Mouse (Mus musculus) forelimb bud, embryonic 11.5 days (tissue): Measurements from ENCODE around the gene Ryr1.
"Not testable (repeated sequence)": the region's sequence is repeated elsewhere in the genome, so short reads cannot be mapped to it uniquely, and the experiment has no call there.

ENCODE experiments used
- DNase-seq: peaks from one replicate; pipeline ENCODE4 v3.0.0-alpha.2; 2012; ENCODE audit warnings: low read depth, low spot score

Ryr1 gene

GRCm38 (mm10) chr7:29084411-29084810 lies 40.6 kb downstream of the Ryr1 start:
- DNase-seq: no peak

GRCm38 (mm10) chr7:29079419-29079950 lies 45.5 kb downstream of the Ryr1 start:
- no peak for DNase-seq

GRCm38 (mm10) chr7:29076977-29077376 lies 48.0 kb downstream of the Ryr1 start:
- DNase-seq: no peak

GRCm38 (mm10) chr7:29075208-29075607 lies 49.8 kb downstream of the Ryr1 start:
- DNase-seq: no peak

GRCm38 (mm10) chr7:29072689-29073088 lies 52.3 kb downstream of the Ryr1 start:
- peak; percentile 26 for DNase-seq

GRCm38 (mm10) chr7:29071169-29071891 lies 53.6 kb downstream of the Ryr1 start:
- DNase-seq: peak; percentile 46

- no peak for DNase-seq
Observed at GRCm38 (mm10) chr7:29070364-29071168, 54.4 kb downstream of the Ryr1 start.

- peak; percentile 29 for DNase-seq
Observed at GRCm38 (mm10) chr7:29067758-29068157, 57.2 kb downstream of the Ryr1 start.

- DNase-seq: not testable (repeated sequence)
Observed at GRCm38 (mm10) chr7:29063476-29063875, 61.5 kb downstream of the Ryr1 start.

- peak; percentile 67 for DNase-seq
Observed at GRCm38 (mm10) chr7:29061522-29062037, 63.4 kb downstream of the Ryr1 start.

- DNase-seq: no peak
Observed at GRCm38 (mm10) chr7:29059445-29059844, 65.5 kb downstream of the Ryr1 start.

- DNase-seq: no peak
Observed at GRCm38 (mm10) chr7:29052821-29053220, 72.2 kb downstream of the Ryr1 start.

- DNase-seq: peak; percentile 59
Observed at GRCm38 (mm10) chr7:29050797-29051196, 74.2 kb downstream of the Ryr1 start.

- no peak for DNase-seq
Observed at GRCm38 (mm10) chr7:29048615-29049014, 76.4 kb downstream of the Ryr1 start.

GRCm38 (mm10) chr7:29048070-29048469 lies 76.9 kb downstream of the Ryr1 start:
- no peak for DNase-seq

- DNase-seq: no peak
Observed at GRCm38 (mm10) chr7:29046533-29046932, 78.4 kb downstream of the Ryr1 start.

GRCm38 (mm10) chr7:29044302-29044701 lies 80.7 kb downstream of the Ryr1 start:
- DNase-seq: peak; percentile 31

- no peak for DNase-seq
Observed at GRCm38 (mm10) chr7:29043674-29044057, 81.3 kb downstream of the Ryr1 start.

- DNase-seq: no peak
Observed at GRCm38 (mm10) chr7:29043016-29043673, 81.8 kb downstream of the Ryr1 start.

GRCm38 (mm10) chr7:29041194-29041593 lies 83.8 kb downstream of the Ryr1 start:
- no peak for DNase-seq

- DNase-seq: peak; percentile 74
Observed at GRCm38 (mm10) chr7:29039985-29040661, 84.9 kb downstream of the Ryr1 start.
